Mouse (Mus musculus) ES-Bruce4 (cell line): ENCODE measurements around the gene Clpb.

Experiments
- CTCF ChIP-seq: IDR thresholded peaks from one replicate; pipeline ENCODE4 v1.8.1; 2011; ENCODE audit warnings: low read depth, low read length
- EP300 ChIP-seq: IDR thresholded peaks from 2 replicates; pipeline ENCODE4 v1.6.1; 2011; ENCODE audit warnings: low read depth, low read length; ENCODE audit not compliant: insufficient read depth
- POLR2A ChIP-seq: IDR thresholded peaks from one replicate; pipeline ENCODE4 v1.8.1; 2011; ENCODE audit warnings: low read length; ENCODE audit not compliant: insufficient read depth

DNA sequence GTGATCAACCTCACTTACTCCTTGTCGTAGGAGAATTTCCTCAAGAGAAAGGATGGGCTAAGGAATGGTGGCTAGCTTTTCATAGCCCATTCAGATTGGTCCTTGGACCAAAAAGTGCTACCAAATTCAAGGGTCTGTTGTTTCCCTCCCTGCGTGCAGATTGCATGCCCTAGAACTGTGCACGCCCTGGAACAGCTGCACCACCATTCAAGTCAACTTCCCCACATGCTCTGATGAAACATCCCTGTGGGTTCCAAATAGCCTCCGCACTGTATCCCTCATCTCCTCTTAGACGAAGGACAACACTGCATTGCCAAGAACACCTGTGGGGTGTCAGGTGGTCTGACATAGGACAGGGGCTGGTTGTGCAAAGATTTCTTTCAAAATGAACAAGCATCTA is 90.1 kb downstream of the Clpb start:
- no peak for TF ChIP-seq POLR2A
- TF ChIP-seq EP300, result no peak
- TF ChIP-seq CTCF, result no peak
